Comparison of ENCODE assay signal across 7 mouse cellular contexts in genomic region chr4:130175072-130175711, GRCm38 (mm10). TPM values are rescaled to one million over a fixed set of nuclear protein-coding genes. Genes with fewer than 3 reads are reported as not detected.
DNase-seq lines count a peak whose midpoint lies in the region; ATAC-seq and TF ChIP-seq lines count a peak whose summit lies in the region.

Tinagl1 (minus strand) TSS chr4:130175122.

- peak within 1 kb of the TSS; percentile 95 for H3K4me3 ChIP-seq in bone marrow, adult 2 months (replicated peaks; ENCODE audit: control insufficient read depth, low read depth, low read length)
- peak within 1 kb of the TSS; percentile 23 for H3K4me3 ChIP-seq in intestine, embryonic 14.5 days (ENCODE audit: low read depth, low read length)
- H3K4me3 ChIP-seq in liver, postnatal 0 days (ENCODE audit: low read depth, low read length) = peak within 1 kb of the TSS; percentile 38

- no peak for TF ChIP-seq POLR2A in bone marrow, adult 2 months (IDR thresholded peaks at IDR 0.05; ENCODE audit: borderline replicate concordance, control insufficient read depth, low read depth, low read length)

- no peak for TF ChIP-seq EP300 in liver, postnatal 0 days (IDR thresholded peaks at IDR 0.05; ENCODE audit: low read depth)

- H3K27me3 ChIP-seq in intestine, embryonic 14.5 days (replicated peaks; ENCODE audit: control insufficient read depth, insufficient read depth, low read length) = peaks cover 9% of the 10 kb centered on the region; the same call in 1 of the 2 replicates
- H3K27me3 ChIP-seq in liver, postnatal 0 days (ENCODE audit: insufficient read depth, low read length) = 0 out of 2 replicates have a peak, but pooled peaks cover 9% of the 10 kb centered on the region

- peak; percentile 64 for DNase-seq in NIH3T3 (ENCODE audit: low read depth)
- DNase-seq in gastrocnemius, postnatal 36 days = no peak
- DNase-seq in intestine, embryonic 14.5 days (ENCODE audit: low spot score) = no peak
- DNase-seq in liver, postnatal 0 days = peak; percentile 59
- DNase-seq in retina, embryonic 14.5 days (ENCODE audit: low spot score) = peak; percentile 45

- no peak for TF ChIP-seq CTCF in bone marrow, adult 2 months (IDR thresholded peaks at IDR 0.05; ENCODE audit: control insufficient read depth, insufficient read depth, low read length)
- no peak for TF ChIP-seq CTCF in liver, postnatal 0 days (IDR thresholded peaks at IDR 0.05; ENCODE audit: low read depth)

- intact Hi-C loops in gastrocnemius, postnatal 36 days (cut with DNase I) = no loop called here

- H3K27ac ChIP-seq in bone marrow, adult 2 months (ENCODE audit: control insufficient read depth, insufficient read depth, low read depth, low read length, poor library complexity) = peak within 1 kb of the TSS; percentile 76
- peak within 1 kb of the TSS; percentile 47; the same call in 1 of the 2 replicates for H3K27ac ChIP-seq in intestine, embryonic 14.5 days (ENCODE audit: low read depth)
- H3K27ac ChIP-seq in liver, postnatal 0 days (ENCODE audit: low read depth) = peak within 1 kb of the TSS; percentile 78

- H3K4me1 ChIP-seq in bone marrow, adult 2 months (ENCODE audit: control insufficient read depth, insufficient read depth, low read length) = peaks cover 2% of the 10 kb centered on the region; the same call in 1 of the 2 replicates
- H3K4me1 ChIP-seq in intestine, embryonic 14.5 days (replicated peaks; ENCODE audit: control insufficient read depth, insufficient read depth, low read length) = peaks cover 40% of the 10 kb centered on the region
- peaks cover 24% of the 10 kb centered on the region for H3K4me1 ChIP-seq in liver, postnatal 0 days (ENCODE audit: insufficient read depth)

- no peaks in the 10 kb centered on the region for H3K9me3 ChIP-seq in intestine, embryonic 14.5 days (ENCODE audit: control insufficient read depth, low read length)
- H3K9me3 ChIP-seq in liver, postnatal 0 days (ENCODE audit: low read length) = no peaks in the 10 kb centered on the region

- H3K4me2 ChIP-seq in intestine, embryonic 14.5 days (ENCODE audit: low read length) = peak within 1 kb of the TSS; percentile 57
- peak within 1 kb of the TSS; percentile 67 for H3K4me2 ChIP-seq in liver, postnatal 0 days (ENCODE audit: low read depth, low read length)

- ATAC-seq in intestine, embryonic 14.5 days (replicated peaks; ENCODE audit: low FRiP score, low TSS enrichment, low read depth) = 0 out of 2 replicates have a peak, but pooled peaks have one; percentile 25
- peak; percentile 9; the same call in 1 of the 2 replicates for ATAC-seq in liver, postnatal 0 days
- no peak for ATAC-seq in cerebellum, adult (ENCODE audit: insufficient number of reproducible peaks, low FRiP score, low TSS enrichment)

- H3K36me3 ChIP-seq in intestine, embryonic 14.5 days (ENCODE audit: control insufficient read depth, insufficient read depth, low read length) = no peaks in the 10 kb centered on the region
- H3K36me3 ChIP-seq in liver, postnatal 0 days (replicated peaks; ENCODE audit: insufficient read depth, low read length) = no peaks in the 10 kb centered on the region

- 0 out of 2 replicates have a peak within 1 kb of the TSS, but pooled peaks have one; percentile 16 for H3K9ac ChIP-seq in intestine, embryonic 14.5 days (ENCODE audit: low read length)
- H3K9ac ChIP-seq in liver, postnatal 0 days (replicated peaks) = peak within 1 kb of the TSS; percentile 59

- 3% methylated on average over 14 of the region's 14 CpGs for WGBS in bone marrow, adult 2 months
- WGBS in intestine, embryonic 14.5 days = 8% methylated on average over 14 of the region's 14 CpGs
- 5% methylated on average over 14 of the region's 14 CpGs for WGBS in liver, postnatal 0 days (ENCODE audit: insufficient replicate concordance)

RNA-seq across cellular contexts. Expression of gene Tinagl1, which starts in this region (rescaled TPM):
- polyA plus RNA-seq in bone marrow, adult 2 months (2011; ENCODE audit: insufficient read depth, insufficient read length, low replicate concordance, missing spikeins) = 29.5 and 51.1 TPM in 2 replicates
- total RNA-seq in gastrocnemius, postnatal 36 days (2021) = 10 to 100 TPM; 17.0 to 28.2 TPM
- 27.0 and 39.6 TPM in 2 replicates for polyA plus RNA-seq in intestine, embryonic 14.5 days (2014; fragmentation: Nextera tagmentation; extraction: Ambion mirVana)
- polyA plus RNA-seq in liver, postnatal 0 days (2015; fragmentation: Nextera tagmentation; extraction: Ambion mirVana) = 22.6 and 22.9 TPM in 2 replicates

Comparison
In these comparisons a context has a peak if more than half of its experiments do, and no peak if none do; other contexts are left out.
1. DNase-seq: peak in NIH3T3 (single experiment), liver, postnatal 0 days (single experiment) and retina, embryonic 14.5 days (single experiment); none in gastrocnemius, postnatal 36 days (0 of 2) and intestine, embryonic 14.5 days (single experiment).
2. H3K4me3 ChIP-seq: peak in every context shown above with its lines; median percentile 95 in bone marrow, adult 2 months; 38 in liver, postnatal 0 days; 23 in intestine, embryonic 14.5 days.
3. Peak in every context shown above with its lines, with median percentiles within 50 percentile points of each other: H3K27ac ChIP-seq.